Mouse (Mus musculus) myocyte (in vitro differentiated cells): ENCODE results near the gene Heg1. TPM values are rescaled to one million over a fixed set of nuclear protein-coding genes. Genes with fewer than 3 reads are reported as not detected.

Experiments
- H3K27me3 ChIP-seq: one replicate; pipeline ENCODE4 v1.6.1; 2011; ENCODE audit not compliant: control insufficient read depth, insufficient read depth, insufficient read length
- H3K36me3 ChIP-seq: one replicate; pipeline ENCODE4 v1.6.1; 2011; ENCODE audit not compliant: control insufficient read depth, insufficient read depth
- H3K4me2 ChIP-seq: one replicate; pipeline ENCODE4 v1.6.1; 2011; ENCODE audit warnings: low read depth, control low read depth
- H3K4me3 ChIP-seq: one replicate; pipeline ENCODE4 v1.5.1; 2011; ENCODE audit warnings: mild to moderate bottlenecking, control low read depth, moderate library complexity
- H3K79me2 ChIP-seq: one replicate; pipeline ENCODE4 v1.6.1; 2011; ENCODE audit not compliant: control insufficient read depth, insufficient read depth
- H3ac ChIP-seq: one replicate; pipeline ENCODE4 v1.6.1; 2011; ENCODE audit not compliant: control insufficient read depth, insufficient read length
- CEBPB ChIP-seq: IDR thresholded peaks from 2 replicates; pipeline ENCODE4 v1.6.1; 2011; ENCODE audit warnings: mild to moderate bottlenecking, moderate library complexity; ENCODE audit not compliant: poor library complexity, insufficient read depth, severe bottlenecking
- E2F4 ChIP-seq: IDR thresholded peaks from one replicate; pipeline ENCODE4 v1.6.1; 2011; ENCODE audit warnings: mild to moderate bottlenecking, control low read depth, moderate library complexity; ENCODE audit not compliant: insufficient read depth
- MAX ChIP-seq: IDR thresholded peaks from one replicate; pipeline ENCODE4 v1.6.1; 2011; ENCODE audit warnings: low read depth, mild to moderate bottlenecking, control low read depth
- MYOD1 ChIP-seq, 3 experiments: IDR thresholded peaks; one replicate each; pipeline ENCODE4 v1.6.1; 2011; ENCODE audit warnings: control low read depth in 2 of 3, low read depth in 2 of 3, mild to moderate bottlenecking in 2 of 3, moderate library complexity in 1 of 3; ENCODE audit not compliant: insufficient read length in 2 of 3, control insufficient read depth in 1 of 3
- MYOG ChIP-seq, 3 experiments: IDR thresholded peaks; one replicate each; pipeline ENCODE4 v1.6.1; 2011; ENCODE audit warnings: control low read depth in 2 of 3, low read depth in 2 of 3, mild to moderate bottlenecking in 2 of 3; ENCODE audit not compliant: insufficient read length in 2 of 3, control insufficient read depth in 1 of 3, insufficient read depth in 1 of 3
- POLR2A ChIP-seq: IDR thresholded peaks from one replicate; pipeline ENCODE4 v1.6.1; 2011; ENCODE audit warnings: low read depth, mild to moderate bottlenecking, control low read depth, moderate library complexity; ENCODE audit not compliant: insufficient read length
- POLR2AphosphoS2 ChIP-seq: IDR thresholded peaks from one replicate; pipeline ENCODE4 v1.6.1; 2011; ENCODE audit warnings: low read depth, control low read depth; ENCODE audit not compliant: insufficient read length
- REST ChIP-seq: IDR thresholded peaks from one replicate; pipeline ENCODE4 v1.6.1; 2011; ENCODE audit warnings: mild to moderate bottlenecking, control low read depth, moderate library complexity; ENCODE audit not compliant: insufficient read depth, insufficient read length
- SRF ChIP-seq: IDR thresholded peaks from one replicate; pipeline ENCODE4 v1.6.1; 2011; ENCODE audit warnings: low read depth; ENCODE audit not compliant: control insufficient read depth, insufficient read length
- TCF12 ChIP-seq: IDR thresholded peaks from one replicate; pipeline ENCODE4 v1.6.1; 2011; ENCODE audit warnings: mild to moderate bottlenecking, control low read depth; ENCODE audit not compliant: poor library complexity, insufficient read depth, severe bottlenecking
- TCF3 ChIP-seq: IDR thresholded peaks from one replicate; pipeline ENCODE4 v1.6.1; 2011; ENCODE audit warnings: low read depth, control low read depth; ENCODE audit not compliant: insufficient read length
- USF1 ChIP-seq: IDR thresholded peaks from one replicate; pipeline ENCODE4 v1.6.1; 2011; ENCODE audit warnings: low read depth, mild to moderate bottlenecking, control low read depth, moderate library complexity
- polyA plus RNA-seq: library from polyadenylated mRNA; unstranded; fragments of >200 nt; fragmentation: generic; extraction: Trizol; gene quantifications from one replicate; pipeline ENCODE4 v1.2.1, GENCODE M21; 2012; ENCODE audit warnings: missing spikeins

Heg1 gene
- polyA plus RNA-seq, 1 experiment = 28.3 TPM

DNA sequence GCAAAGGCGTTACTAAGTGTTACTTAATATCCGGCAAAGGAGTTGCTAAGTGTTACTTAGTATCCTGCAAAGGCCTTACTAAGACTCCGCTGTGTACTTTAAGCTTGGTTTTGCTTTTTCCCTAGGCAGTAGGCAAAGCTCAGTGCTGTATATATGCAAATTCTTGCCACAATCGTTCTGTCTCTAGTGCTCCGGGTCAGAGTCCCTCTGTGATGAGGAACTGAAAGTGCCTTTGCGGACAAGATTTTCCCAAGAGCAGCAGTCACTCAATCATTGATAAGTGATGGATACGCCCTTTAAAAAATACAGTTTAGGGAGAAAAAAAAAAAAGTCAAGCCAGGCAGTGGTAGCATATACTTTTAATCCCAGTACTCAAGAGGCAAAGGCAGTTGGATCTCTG is 61.3 kb downstream of the Heg1 start:
- no peaks in the 10 kb centered on the region for H3K27me3 ChIP-seq
- no peaks in the 10 kb centered on the region for H3K79me2 ChIP-seq
- no peak overlapping the region for H3K4me3 ChIP-seq
- no peak overlapping the region for H3K4me2 ChIP-seq
- peaks cover 23% of the 10 kb centered on the region for H3K36me3 ChIP-seq
- no peak overlapping the region for H3ac ChIP-seq
- TF ChIP-seq MYOG (IDR thresholded peaks at IDR 0.05; ENCODE audit: control insufficient read depth in 1 of 3, insufficient read depth in 1 of 3, insufficient read length in 2 of 3, low read depth in 2 of 3) (no peak), REST (no peak), MAX (no peak), SRF (no peak), CEBPB (no peak), TCF12 (no peak), POLR2A (no peak), USF1 (no peak), POLR2AphosphoS2 (no peak), MYOD1 (IDR thresholded peaks at IDR 0.05; ENCODE audit: control insufficient read depth in 1 of 3, insufficient read length in 2 of 3, low read depth in 2 of 3) (no peak), E2F4 (no peak), TCF3 (no peak)

DNA sequence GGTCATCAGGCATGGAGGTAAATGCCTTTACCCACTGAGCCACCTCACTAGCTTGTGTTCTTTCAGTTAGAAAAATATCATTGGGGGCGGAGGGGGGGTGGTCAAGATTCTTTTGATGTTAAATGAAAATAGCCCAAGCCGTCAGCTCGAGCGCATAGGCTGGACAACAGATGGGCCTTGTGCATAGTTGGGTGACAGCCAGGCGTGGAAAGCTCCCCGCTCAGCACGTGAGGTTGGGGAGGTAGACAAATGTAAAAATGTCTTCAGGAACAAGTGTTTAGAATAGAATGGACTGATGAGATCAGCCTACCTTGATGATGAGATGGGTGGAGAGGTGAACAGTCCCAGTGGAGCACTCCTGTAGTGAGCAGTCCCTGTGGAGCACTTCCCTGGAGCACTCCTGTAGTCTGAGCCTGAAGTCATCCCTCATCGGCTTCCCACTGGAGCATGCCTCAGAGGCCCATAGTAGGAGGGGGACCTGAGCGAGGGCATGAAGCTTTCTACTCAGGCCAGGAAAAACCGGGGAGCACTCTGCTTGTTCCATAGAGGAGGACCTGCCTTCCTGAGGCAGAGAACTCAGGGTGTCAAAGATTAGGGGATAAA is 62.0 kb downstream of the Heg1 start:
- TF ChIP-seq POLR2A (no peak), POLR2AphosphoS2 (no peak), REST (no peak), E2F4 (no peak), MYOG (IDR thresholded peaks at IDR 0.05; ENCODE audit: control insufficient read depth in 1 of 3, insufficient read depth in 1 of 3, insufficient read length in 2 of 3, low read depth in 2 of 3) (no peak), CEBPB (no peak), MYOD1 (IDR thresholded peaks at IDR 0.05; ENCODE audit: control insufficient read depth in 1 of 3, insufficient read length in 2 of 3, low read depth in 2 of 3) (no peak), TCF12 (no peak), TCF3 (no peak)
- no peak overlapping the region for H3K4me3 ChIP-seq
- no peaks in the 10 kb centered on the region for H3K27me3 ChIP-seq
- H3K79me2 ChIP-seq = no peaks in the 10 kb centered on the region
- H3ac ChIP-seq = no peak overlapping the region
- no peak overlapping the region for H3K4me2 ChIP-seq
- peaks cover 25% of the 10 kb centered on the region for H3K36me3 ChIP-seq

DNA sequence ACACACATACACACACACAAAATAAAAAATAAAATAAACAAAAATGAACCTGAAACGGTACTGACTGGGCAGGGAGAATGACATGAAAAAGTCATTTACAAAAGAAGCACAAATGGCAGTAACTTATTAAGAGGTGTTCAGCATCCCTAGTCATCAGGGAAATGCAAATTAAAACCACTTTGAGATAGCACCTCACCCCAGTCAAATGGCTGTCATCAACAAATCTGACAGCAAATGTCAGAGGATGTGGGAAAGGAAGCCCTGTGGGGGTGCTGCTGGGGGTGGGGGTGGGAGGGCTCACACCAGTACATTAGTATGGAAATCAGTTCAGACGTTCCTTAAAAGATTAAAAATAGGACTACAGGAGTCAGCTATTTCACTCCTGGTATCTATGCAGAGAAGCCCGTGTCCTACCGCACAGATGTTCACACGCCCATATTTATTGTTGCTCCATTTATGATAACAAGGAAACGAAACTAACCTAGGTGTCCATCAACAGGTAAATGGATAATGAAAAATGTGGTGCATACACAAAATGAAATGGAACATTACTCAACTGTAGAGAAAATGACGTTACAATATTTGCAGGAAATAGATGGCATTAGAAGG is 63.3 kb downstream of the Heg1 start:
- Histone ChIP-seq H3K4me3 (no peak overlapping the region), H3K27me3 (no peaks in the 10 kb centered on the region), H3K36me3 (peaks cover 25% of the 10 kb centered on the region), H3ac (no peak overlapping the region), H3K4me2 (no peak overlapping the region), H3K79me2 (no peaks in the 10 kb centered on the region)
- TF ChIP-seq TCF3 = no peak
- TF ChIP-seq MAX = no peak
- TF ChIP-seq POLR2A = no peak
- no peak for TF ChIP-seq MYOG (IDR thresholded peaks at IDR 0.05; ENCODE audit: control insufficient read depth in 1 of 3, insufficient read depth in 1 of 3, insufficient read length in 2 of 3, low read depth in 2 of 3)

DNA sequence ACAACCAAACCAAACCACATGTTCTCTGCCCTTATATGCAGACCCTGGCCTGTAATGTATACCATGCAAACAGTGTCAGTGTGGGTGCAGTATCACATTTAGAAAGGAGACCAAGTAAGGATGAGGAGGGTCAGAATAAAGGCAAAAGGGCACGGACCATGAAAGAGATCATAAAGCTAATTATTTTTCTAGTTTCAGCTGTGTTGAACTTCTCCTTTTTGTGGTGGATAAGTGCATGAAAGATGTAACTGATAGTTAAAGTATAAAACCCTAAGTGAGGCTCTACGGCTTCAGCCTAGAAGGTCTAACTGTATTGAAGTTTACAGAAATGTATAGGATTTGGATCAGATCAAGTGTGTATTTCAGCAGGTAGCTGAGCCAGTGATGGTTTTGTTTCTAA is 63.8 kb downstream of the Heg1 start:
- H3ac ChIP-seq = no peak overlapping the region
- no peaks in the 10 kb centered on the region for H3K79me2 ChIP-seq
- no peak for TF ChIP-seq REST
- no peak for TF ChIP-seq POLR2AphosphoS2
- no peak for TF ChIP-seq MYOD1 (IDR thresholded peaks at IDR 0.05; ENCODE audit: control insufficient read depth in 1 of 3, insufficient read length in 2 of 3, low read depth in 2 of 3)
- no peak for TF ChIP-seq CEBPB
- no peak for TF ChIP-seq TCF12
- no peak for TF ChIP-seq SRF
- TF ChIP-seq USF1 = no peak
- no peak for TF ChIP-seq POLR2A
- peaks cover 25% of the 10 kb centered on the region for H3K36me3 ChIP-seq
- H3K27me3 ChIP-seq = no peaks in the 10 kb centered on the region
- no peak overlapping the region for H3K4me3 ChIP-seq
- no peak overlapping the region for H3K4me2 ChIP-seq

DNA sequence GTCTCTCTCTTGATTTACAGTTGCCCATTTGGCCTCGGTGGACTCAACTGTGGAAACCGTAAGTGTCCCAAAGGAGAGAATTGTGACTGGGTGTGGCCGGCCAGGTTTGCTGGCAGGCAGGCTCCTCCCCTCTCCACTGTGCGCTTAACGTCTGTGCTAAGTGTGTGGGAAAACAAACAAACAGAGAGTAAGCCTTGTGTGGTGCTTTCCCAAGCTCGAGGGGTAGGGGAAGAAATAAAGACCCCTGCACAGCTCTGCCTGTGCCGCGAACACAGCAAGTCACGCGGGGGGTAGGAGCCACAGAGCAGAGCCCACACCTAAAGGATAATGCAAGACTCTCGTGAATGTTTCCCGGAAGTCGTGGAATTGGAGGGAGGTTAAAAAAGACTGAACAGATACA is 67.0 kb downstream of the Heg1 start:
- Histone ChIP-seq H3K4me3 (no peak overlapping the region), H3K27me3 (no peaks in the 10 kb centered on the region), H3ac (no peak overlapping the region), H3K4me2 (no peak overlapping the region), H3K79me2 (no peaks in the 10 kb centered on the region), H3K36me3 (peaks cover 27% of the 10 kb centered on the region)
- no peak for TF ChIP-seq TCF3
- TF ChIP-seq POLR2A = no peak
- no peak for TF ChIP-seq TCF12
- no peak for TF ChIP-seq USF1
- TF ChIP-seq CEBPB = no peak
- TF ChIP-seq POLR2AphosphoS2 = no peak
- TF ChIP-seq SRF = no peak
- no peak for TF ChIP-seq REST
- TF ChIP-seq MYOD1 (IDR thresholded peaks at IDR 0.05; ENCODE audit: control insufficient read depth in 1 of 3, insufficient read length in 2 of 3, low read depth in 2 of 3) = no peak
- TF ChIP-seq MYOG (IDR thresholded peaks at IDR 0.05; ENCODE audit: control insufficient read depth in 1 of 3, insufficient read depth in 1 of 3, insufficient read length in 2 of 3, low read depth in 2 of 3) = no peak
- no peak for TF ChIP-seq E2F4
- no peak for TF ChIP-seq MAX
